Mouse (Mus musculus): ENCODE results near the gene Scgb1a1. TPM values are rescaled to one million over a fixed set of nuclear protein-coding genes. Genes with fewer than 3 reads are reported as not detected.

Gene Scgb1a1
- polyA plus RNA-seq, 1 experiment from 2014 or later: not detected

DNA sequence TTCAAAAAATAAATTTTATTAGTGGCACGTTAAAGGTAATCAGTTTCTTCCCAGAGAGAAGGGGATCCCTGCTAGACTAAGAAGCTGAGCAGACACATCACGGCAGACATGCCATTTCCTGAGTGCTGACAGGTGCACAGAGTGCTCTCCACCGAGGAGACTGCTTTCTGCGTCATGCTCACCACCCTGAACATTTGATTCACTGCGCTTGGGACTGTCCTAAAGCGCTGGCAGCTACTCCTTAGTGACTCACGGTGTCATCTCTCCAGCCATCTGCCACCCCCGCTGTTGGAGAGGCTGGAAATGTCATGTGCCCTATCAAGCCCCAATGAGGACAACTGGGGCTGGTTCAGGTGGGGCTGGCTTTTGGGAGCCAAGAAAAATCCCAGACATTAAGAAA, 24.3 kb upstream of the Scgb1a1 start:
- WGBS: 69% methylated on average over 8 of the region's 8 CpGs
- H3K4me3 ChIP-seq: no peak overlapping the region
- H3K4me2 ChIP-seq (replicated peaks): no peak overlapping the region
- H3K9ac ChIP-seq: no peak overlapping the region
- no peak overlapping the region for H3K27ac ChIP-seq
- peaks cover 32% of the 10 kb centered on the region for H3K36me3 ChIP-seq
- no peak for ATAC-seq (ENCODE audit: low FRiP score, low read depth)
- H3K4me1 ChIP-seq: peaks cover 5% of the 10 kb centered on the region
- H3K9me3 ChIP-seq: no peaks in the 10 kb centered on the region
- no peaks in the 10 kb centered on the region for H3K27me3 ChIP-seq

- H3K9me3 ChIP-seq: no peaks in the 10 kb centered on the region
- H3K4me3 ChIP-seq: no peak overlapping the region
- WGBS: 52% methylated on average over 4 of the region's 4 CpGs
- no peak overlapping the region for H3K4me2 ChIP-seq (replicated peaks)
- H3K36me3 ChIP-seq: peaks cover 18% of the 10 kb centered on the region
- ATAC-seq (ENCODE audit: low FRiP score, low read depth): peak; percentile 62; the same call in 1 of the 2 replicates
- no peak overlapping the region for H3K27ac ChIP-seq
- no peak overlapping the region for H3K9ac ChIP-seq
- no peaks in the 10 kb centered on the region for H3K27me3 ChIP-seq
- peaks cover 18% of the 10 kb centered on the region for H3K4me1 ChIP-seq
Observed at GRCm38 (mm10) chr19:9110182-9110869, 22.6 kb upstream of the Scgb1a1 start.

DNA sequence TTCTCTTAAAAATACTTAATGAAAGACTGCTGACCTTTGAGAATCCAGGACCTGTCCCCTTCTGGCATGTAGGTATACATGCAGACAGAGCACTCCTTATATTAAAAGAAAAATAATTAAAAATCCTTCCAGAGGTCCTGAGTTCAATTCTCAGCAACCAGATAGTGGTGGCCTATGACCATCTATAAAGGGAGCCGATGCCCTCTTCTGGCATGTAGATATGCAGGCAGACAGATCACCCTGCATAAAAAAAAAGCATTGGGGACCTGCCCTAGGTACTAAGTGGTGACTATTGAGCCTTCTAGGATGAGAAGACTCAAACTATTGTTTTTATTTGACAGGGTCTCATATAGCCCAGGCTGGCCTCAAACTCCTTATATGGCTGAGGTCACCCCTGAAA, 20.8 kb upstream of the Scgb1a1 start:
- H3K4me2 ChIP-seq (replicated peaks): no peak overlapping the region
- H3K27ac ChIP-seq: no peak overlapping the region
- no peak overlapping the region for H3K9ac ChIP-seq
- 85% methylated on average over 1 of the region's 1 CpGs for WGBS
- H3K4me3 ChIP-seq: no peak overlapping the region
- H3K9me3 ChIP-seq: no peaks in the 10 kb centered on the region
- no peak for ATAC-seq (ENCODE audit: low FRiP score, low read depth)
- peaks cover 12% of the 10 kb centered on the region for H3K36me3 ChIP-seq
- peaks cover 18% of the 10 kb centered on the region for H3K4me1 ChIP-seq
- no peaks in the 10 kb centered on the region for H3K27me3 ChIP-seq

GRCm38 (mm10) chr19:9107379-9107755, 19.6 kb upstream of the Scgb1a1 start:
- Histone ChIP-seq H3K4me3 (no peak overlapping the region), H3K36me3 (peaks cover under 1% of the 10 kb centered on the region; the same call in 1 of the 2 replicates), H3K9me3 (no peaks in the 10 kb centered on the region), H3K27ac (peak overlapping the region; percentile 70; the same call in 1 of the 2 replicates), H3K9ac (no peak overlapping the region), H3K27me3 (no peaks in the 10 kb centered on the region), H3K4me2 (replicated peaks) (no peak overlapping the region), H3K4me1 (peaks cover 18% of the 10 kb centered on the region)
- 60% methylated on average over 1 of the region's 1 CpGs for WGBS
- ATAC-seq (ENCODE audit: low FRiP score, low read depth): 0 out of 2 replicates have a peak, but pooled peaks have one; percentile 43

- Histone ChIP-seq H3K9me3 (no peaks in the 10 kb centered on the region), H3K27me3 (no peaks in the 10 kb centered on the region), H3K36me3 (no peaks in the 10 kb centered on the region), H3K4me1 (peaks cover 18% of the 10 kb centered on the region), H3K4me2 (replicated peaks) (no peak overlapping the region), H3K27ac (peak overlapping the region; percentile 70; the same call in 1 of the 2 replicates), H3K9ac (no peak overlapping the region), H3K4me3 (no peak overlapping the region)
- peak; percentile 48; the same call in 1 of the 2 replicates for ATAC-seq (ENCODE audit: low FRiP score, low read depth)
- WGBS: 38% methylated on average over 4 of the region's 4 CpGs
Observed at GRCm38 (mm10) chr19:9106751-9107378, 19.1 kb upstream of the Scgb1a1 start.

DNA sequence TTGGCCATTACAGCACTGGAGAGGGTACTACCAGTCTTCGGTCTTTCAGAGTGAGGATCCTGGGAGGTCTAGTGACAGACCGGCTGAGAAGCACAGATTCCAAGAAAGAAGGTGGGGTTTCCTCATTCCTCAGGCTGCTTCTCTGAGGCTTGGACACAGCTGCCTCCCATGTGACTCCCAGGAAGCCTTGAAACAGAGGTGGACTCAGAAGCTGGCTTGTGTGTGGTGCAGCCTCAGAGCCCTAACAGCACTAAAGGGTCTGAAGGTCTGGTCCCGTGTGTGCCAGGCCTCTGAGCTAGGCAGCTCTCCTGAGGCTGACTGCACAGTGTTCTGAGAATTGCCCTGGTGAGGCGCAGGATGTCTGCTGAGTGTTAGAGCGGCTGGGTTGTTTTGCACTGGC, 18.3 kb upstream of the Scgb1a1 start:
- no peaks in the 10 kb centered on the region for H3K27me3 ChIP-seq
- H3K36me3 ChIP-seq: no peaks in the 10 kb centered on the region
- H3K4me3 ChIP-seq: no peak overlapping the region
- 38% methylated on average over 5 of the region's 5 CpGs for WGBS
- H3K9me3 ChIP-seq: no peaks in the 10 kb centered on the region
- peak overlapping the region; percentile 70 for H3K27ac ChIP-seq
- H3K4me2 ChIP-seq (replicated peaks): no peak overlapping the region
- H3K9ac ChIP-seq: peak overlapping the region; percentile 31; the same call in 1 of the 2 replicates
- peaks cover 18% of the 10 kb centered on the region for H3K4me1 ChIP-seq
- no peak for ATAC-seq (ENCODE audit: low FRiP score, low read depth)

DNA sequence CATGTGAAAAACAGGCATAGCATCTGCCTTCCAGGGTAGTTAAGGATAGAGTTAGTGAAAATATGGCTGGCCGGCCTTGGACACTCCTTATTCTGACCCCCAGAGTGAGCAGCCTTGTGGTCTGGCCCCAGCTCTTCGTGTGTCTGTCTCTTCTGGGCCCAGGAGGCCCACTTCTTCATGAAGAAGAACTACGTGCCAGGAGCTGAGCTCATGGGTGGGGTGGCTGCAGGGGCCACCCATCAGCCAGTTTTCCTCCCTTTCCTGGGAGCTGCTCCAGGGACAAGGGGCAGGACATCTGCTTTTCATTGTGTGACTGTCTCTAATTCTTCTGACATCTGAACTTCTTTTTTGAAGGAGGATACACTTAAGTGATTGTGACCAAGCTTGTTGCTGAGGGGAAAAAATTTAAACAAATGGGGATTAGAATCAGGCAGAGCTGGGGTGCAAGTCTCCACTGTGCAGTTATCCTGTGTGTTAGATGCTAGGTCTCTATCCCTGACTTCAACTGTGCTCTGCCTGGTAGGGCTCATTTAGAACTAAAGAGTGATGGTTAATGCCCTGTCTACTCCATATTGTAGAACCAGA, 17.4 kb upstream of the Scgb1a1 start:
- H3K4me3 ChIP-seq: no peak overlapping the region
- H3K27me3 ChIP-seq: no peaks in the 10 kb centered on the region
- H3K9me3 ChIP-seq: no peaks in the 10 kb centered on the region
- WGBS: 62% methylated on average over 3 of the region's 3 CpGs
- no peak for ATAC-seq (ENCODE audit: low FRiP score, low read depth)
- H3K4me2 ChIP-seq (replicated peaks): no peak overlapping the region
- peaks cover 18% of the 10 kb centered on the region for H3K4me1 ChIP-seq
- no peak overlapping the region for H3K9ac ChIP-seq
- no peaks in the 10 kb centered on the region for H3K36me3 ChIP-seq
- H3K27ac ChIP-seq: no peak overlapping the region

DNA sequence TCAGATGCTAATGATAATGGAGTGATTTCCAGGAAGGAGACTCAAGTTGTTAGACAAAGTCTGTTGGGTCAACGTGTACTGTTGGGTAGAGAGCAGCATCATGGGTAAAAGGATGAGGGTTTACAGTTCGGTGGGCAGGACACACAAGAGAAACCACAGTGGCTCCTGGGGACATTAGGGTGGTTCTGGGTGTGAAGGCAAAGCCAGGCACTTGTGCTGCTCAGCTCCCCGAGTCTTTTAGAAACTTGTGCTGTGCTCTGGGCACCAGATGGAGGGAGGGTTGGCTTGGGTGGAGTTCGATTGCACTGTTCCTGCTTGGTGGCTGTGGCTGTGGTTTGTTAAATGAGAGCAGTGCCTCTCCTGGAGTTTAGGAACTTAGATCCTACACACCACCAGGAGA, 16.2 kb upstream of the Scgb1a1 start:
- H3K36me3 ChIP-seq: no peaks in the 10 kb centered on the region
- no peak overlapping the region for H3K4me2 ChIP-seq (replicated peaks)
- no peak overlapping the region for H3K4me3 ChIP-seq
- no peaks in the 10 kb centered on the region for H3K9me3 ChIP-seq
- H3K4me1 ChIP-seq: peaks cover 18% of the 10 kb centered on the region
- no peak for ATAC-seq (ENCODE audit: low FRiP score, low read depth)
- 75% methylated on average over 4 of the region's 4 CpGs for WGBS
- no peak overlapping the region for H3K9ac ChIP-seq
- no peak overlapping the region for H3K27ac ChIP-seq
- H3K27me3 ChIP-seq: no peaks in the 10 kb centered on the region

GRCm38 (mm10) chr19:9101062-9101457, 13.3 kb upstream of the Scgb1a1 start:
- Histone ChIP-seq H3K9me3 (no peaks in the 10 kb centered on the region), H3K27ac (no peak overlapping the region), H3K9ac (no peak overlapping the region), H3K36me3 (no peaks in the 10 kb centered on the region), H3K4me1 (peaks cover 3% of the 10 kb centered on the region), H3K4me3 (no peak overlapping the region), H3K4me2 (replicated peaks) (no peak overlapping the region), H3K27me3 (no peaks in the 10 kb centered on the region)
- WGBS: 61% methylated on average over 2 of the region's 2 CpGs
- ATAC-seq (ENCODE audit: low FRiP score, low read depth): no peak

DNA sequence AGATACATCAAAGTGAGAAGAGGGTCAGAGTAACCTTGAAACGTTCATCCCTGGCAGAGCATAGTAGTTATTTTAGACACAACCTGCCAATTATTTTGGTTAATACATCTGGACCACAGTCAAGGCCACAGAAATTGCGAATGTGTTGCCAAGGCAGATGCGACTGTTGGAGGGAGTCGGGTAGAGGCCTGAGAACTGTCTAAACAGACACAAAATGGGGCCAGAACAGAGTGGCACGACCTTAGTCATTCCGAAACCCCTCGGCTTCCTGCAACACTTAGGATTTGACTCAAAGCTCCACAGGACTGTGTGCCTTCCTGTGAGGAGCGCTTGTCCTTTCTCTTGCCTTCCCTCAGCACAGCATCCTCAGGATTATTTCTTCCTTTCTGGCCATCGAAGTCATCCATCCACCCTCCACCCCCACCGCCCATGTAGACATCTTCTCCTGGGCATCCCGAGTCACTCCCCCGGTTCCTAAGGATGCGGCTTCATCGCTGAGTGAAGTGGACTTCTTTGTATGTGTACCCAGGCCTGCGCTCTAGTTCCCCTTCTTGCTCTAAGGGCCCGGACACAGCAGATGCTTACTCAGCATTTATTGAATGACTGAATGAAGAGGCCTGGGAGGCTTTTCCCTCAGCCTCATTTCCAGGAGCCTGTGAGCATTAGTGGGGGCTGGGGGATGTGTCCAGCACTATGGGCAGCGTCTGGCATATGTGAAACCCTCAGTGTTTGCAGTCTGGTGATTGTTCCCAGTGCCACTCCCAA, 12.7 kb upstream of the Scgb1a1 start:
- WGBS: 80% methylated on average over 17 of the region's 17 CpGs
- no peak for ATAC-seq (ENCODE audit: low FRiP score, low read depth)
- Histone ChIP-seq H3K36me3 (no peaks in the 10 kb centered on the region), H3K9me3 (no peaks in the 10 kb centered on the region), H3K9ac (no peak overlapping the region), H3K27me3 (no peaks in the 10 kb centered on the region), H3K4me2 (replicated peaks) (no peak overlapping the region), H3K4me3 (no peak overlapping the region), H3K27ac (no peak overlapping the region), H3K4me1 (no peaks in the 10 kb centered on the region)

GRCm38 (mm10) chr19:9099751-9100150, 12.0 kb upstream of the Scgb1a1 start:
- Histone ChIP-seq H3K27me3 (no peaks in the 10 kb centered on the region), H3K9ac (no peak overlapping the region), H3K4me3 (no peak overlapping the region), H3K27ac (no peak overlapping the region), H3K9me3 (no peaks in the 10 kb centered on the region), H3K4me1 (no peaks in the 10 kb centered on the region), H3K36me3 (no peaks in the 10 kb centered on the region), H3K4me2 (replicated peaks) (no peak overlapping the region)
- ATAC-seq (ENCODE audit: low FRiP score, low read depth): no peak
- WGBS: 87% methylated on average over 8 of the region's 8 CpGs

GRCm38 (mm10) chr19:9097441-9097840, 9.7 kb upstream of the Scgb1a1 start:
- Histone ChIP-seq H3K9ac (no peak overlapping the region), H3K27me3 (no peaks in the 10 kb centered on the region), H3K4me3 (no peak overlapping the region), H3K9me3 (no peaks in the 10 kb centered on the region), H3K27ac (no peak overlapping the region), H3K4me1 (no peaks in the 10 kb centered on the region), H3K36me3 (no peaks in the 10 kb centered on the region), H3K4me2 (replicated peaks) (no peak overlapping the region)
- no peak for ATAC-seq (ENCODE audit: low FRiP score, low read depth)
- 83% methylated on average over 13 of the region's 13 CpGs for WGBS
